Mouse (Mus musculus): ENCODE measurements around the gene Fstl4.

Gene Fstl4

DNA sequence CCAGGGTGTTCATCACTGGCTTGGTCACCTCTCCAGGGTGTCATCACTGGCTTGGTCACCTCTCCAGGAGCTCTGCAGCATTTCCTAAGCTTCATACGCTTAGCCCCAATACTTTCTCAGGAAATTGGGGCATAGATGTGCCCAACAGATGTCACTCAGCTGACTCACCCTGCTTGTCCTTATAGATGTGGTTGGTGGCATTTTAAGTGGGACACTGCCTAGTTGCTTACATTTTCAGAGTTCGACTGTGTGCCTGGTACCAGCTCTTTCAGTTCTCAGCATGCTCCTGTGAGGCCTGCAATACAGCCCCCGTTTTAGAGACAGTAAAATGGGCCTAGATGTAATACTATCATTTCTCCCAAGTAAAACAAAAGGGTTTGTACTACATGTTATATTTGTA is 8.6 kb downstream of the Fstl4 start:
- no peak for DNase-seq (ENCODE audit: extremely low spot score)

- no peak for DNase-seq (ENCODE audit: extremely low spot score)
Observed at GRCm38 (mm10) chr11:52775291-52775690, 10.9 kb downstream of the Fstl4 start.

GRCm38 (mm10) chr11:52782426-52782825 is 18.0 kb downstream of the Fstl4 start:
- DNase-seq (ENCODE audit: extremely low spot score): no peak

- DNase-seq (ENCODE audit: extremely low spot score): no peak
Observed at GRCm38 (mm10) chr11:52794331-52794730, 29.9 kb downstream of the Fstl4 start.

DNA sequence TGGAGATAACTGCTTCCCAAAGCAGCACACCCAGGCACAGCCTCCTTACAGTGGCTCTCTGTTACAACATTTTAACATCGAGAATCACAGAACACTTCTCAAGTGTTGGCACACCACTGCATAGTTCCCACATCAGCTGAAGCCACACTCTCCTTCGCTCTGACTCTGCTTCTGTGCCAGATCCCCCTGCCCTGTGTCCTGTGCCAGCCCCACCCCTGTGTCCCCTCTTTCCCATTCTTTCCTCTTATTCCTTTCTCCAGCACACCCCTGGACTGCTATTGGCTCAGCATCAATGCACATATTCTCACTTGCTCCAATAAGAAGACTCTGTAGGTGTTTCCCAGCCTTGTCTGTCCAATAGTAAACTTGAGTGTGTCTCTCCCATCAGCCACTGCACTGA is 45.1 kb downstream of the Fstl4 start:
- no peak for DNase-seq (ENCODE audit: extremely low spot score)

DNA sequence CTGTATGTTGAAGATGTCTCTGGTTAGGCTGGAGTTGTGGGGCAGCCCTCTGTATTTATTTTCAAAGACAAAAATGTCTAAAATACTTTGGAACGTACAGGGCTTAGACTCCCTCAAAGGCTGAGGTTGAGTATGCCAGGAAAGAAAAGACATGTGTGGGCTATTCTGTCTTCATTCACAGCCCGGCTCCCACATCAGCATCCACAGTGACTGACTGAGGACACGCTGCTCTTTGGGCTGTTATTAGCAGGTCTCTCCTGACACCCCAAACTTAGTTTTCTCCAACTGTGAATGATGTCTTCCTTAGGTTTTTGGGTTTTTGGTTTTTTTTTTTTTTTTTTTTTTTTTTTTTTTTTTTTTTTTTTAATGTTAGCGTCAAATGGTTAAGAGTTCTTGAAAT is 51.6 kb downstream of the Fstl4 start:
- no peak for DNase-seq (ENCODE audit: extremely low spot score)

- DNase-seq (ENCODE audit: extremely low spot score): peak; percentile 5
Observed at GRCm38 (mm10) chr11:52820336-52820905, 56.0 kb downstream of the Fstl4 start.

GRCm38 (mm10) chr11:52826591-52826990 is 62.2 kb downstream of the Fstl4 start:
- DNase-seq (ENCODE audit: extremely low spot score): no peak

DNA sequence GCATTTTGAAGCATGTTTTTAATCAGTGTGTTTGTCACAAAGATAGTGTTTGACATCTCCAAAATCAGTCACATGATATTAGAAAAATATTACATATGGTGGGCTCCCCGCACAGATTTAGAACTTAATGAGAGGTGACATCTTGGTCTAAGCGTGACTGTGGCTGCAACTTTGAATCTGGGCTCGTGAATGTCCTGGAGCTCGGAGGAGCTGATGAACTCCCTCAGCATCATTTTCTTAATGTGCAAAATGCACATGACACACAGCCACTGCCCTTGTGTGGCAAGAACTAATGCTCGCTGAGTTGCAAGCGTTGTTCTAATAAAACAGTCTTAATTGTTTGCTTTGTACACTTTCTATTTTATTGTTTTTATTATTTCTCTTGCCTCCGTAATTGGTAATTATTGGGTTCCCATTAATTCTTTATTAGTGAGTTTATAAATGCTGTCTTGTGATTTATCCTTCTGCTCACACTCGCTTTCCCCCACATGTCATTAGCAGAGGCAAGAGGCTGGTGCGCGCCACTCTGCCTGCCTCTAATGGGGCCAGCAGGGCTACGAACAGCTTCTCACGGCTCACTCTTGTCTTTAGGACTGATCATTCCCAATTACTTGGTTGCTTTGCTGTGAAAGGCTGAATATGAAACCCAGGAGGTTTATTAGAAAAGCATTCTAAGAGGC is 67.3 kb downstream of the Fstl4 start:
- no peak for DNase-seq (ENCODE audit: extremely low spot score)

GRCm38 (mm10) chr11:52832311-52832675 is 67.9 kb downstream of the Fstl4 start:
- DNase-seq (ENCODE audit: extremely low spot score): no peak

GRCm38 (mm10) chr11:52848691-52849090 is 84.3 kb downstream of the Fstl4 start:
- no peak for DNase-seq (ENCODE audit: extremely low spot score)

GRCm38 (mm10) chr11:52850071-52850470 is 85.6 kb downstream of the Fstl4 start:
- DNase-seq (ENCODE audit: extremely low spot score): no peak

- DNase-seq (ENCODE audit: extremely low spot score): no peak
Observed at GRCm38 (mm10) chr11:52872846-52873512, 108.5 kb downstream of the Fstl4 start.

DNA sequence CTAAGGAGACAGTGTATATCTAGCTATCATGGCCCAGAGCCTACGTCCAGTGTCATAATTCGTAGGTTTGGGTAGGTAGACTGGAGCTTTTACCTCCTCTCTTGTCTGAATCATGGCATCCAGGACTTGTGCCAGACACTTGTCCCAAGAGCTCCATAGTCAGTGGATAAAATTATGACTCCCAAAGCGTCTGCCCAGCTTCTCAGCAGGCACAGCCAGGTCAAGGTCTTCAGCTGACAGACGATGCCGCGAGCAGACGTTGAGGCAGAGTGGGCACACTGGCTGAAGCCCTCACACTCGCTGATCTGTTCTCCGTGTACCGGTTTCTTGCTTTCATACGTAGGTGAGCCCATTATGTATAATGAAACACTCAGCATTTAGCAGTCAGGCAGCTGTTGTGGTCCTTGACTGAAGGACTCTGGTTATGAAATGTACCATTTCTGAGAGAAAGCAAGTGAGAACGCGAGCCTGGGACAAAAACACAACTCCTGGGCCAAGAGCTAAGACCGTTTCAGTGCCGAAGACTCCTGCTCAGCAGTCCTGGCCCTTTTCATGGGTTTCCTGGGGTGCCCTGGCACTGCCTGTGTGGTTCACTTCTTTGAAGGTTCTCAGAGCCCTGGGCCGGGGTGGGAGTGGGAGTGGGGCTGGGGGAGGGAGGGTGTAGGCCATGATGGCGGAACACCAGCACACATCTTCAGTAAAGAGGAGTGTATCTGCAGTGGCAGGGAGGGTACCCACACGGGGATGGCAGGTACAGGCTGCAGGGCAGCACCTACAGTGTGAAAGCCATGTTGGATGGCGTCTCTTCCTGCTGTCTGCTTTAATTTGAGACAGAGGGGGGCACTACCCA is 111.7 kb downstream of the Fstl4 start:
- DNase-seq (ENCODE audit: extremely low spot score): no peak

DNA sequence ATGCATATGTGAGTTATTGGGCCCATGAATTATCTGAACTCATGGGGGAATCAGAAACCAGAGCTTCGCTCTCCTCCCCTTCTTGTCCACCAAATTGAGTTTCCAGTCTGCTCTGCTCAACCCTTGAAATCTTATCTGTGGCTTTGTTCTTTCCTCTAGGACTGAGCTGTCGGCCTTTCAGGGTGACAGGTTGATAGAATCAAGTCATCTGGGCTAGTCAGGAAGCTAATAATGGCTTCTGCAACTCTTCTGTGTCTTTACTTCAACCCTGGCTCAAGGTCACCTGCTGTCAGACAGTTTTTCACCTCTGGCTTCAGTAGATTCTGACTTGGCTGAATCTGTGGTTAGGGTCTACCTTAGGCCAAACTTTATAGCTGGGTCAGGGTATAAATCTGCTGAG is 113.2 kb downstream of the Fstl4 start:
- DNase-seq (ENCODE audit: extremely low spot score): no peak

DNA sequence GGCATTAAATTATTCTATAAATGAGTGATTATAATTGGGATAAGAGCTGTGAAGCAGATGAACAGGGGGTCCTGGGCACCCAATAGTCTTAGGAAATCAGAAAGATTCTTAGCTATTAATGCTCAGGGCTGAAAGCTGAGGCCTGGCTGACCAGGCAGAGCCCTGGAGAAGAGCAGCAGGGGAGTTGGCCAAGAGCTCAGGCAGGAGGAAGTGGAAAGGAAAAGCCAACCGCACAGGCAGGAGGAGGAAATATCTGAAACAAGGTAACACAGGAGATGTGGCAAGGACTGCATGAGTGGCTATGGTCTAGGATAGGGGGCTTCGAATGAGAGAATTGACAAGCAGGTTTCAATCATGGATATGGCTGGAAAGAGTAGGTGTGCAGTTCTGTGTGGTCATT is 115.5 kb downstream of the Fstl4 start:
- DNase-seq (ENCODE audit: extremely low spot score): no peak

- DNase-seq (ENCODE audit: extremely low spot score): peak; percentile 3
Observed at GRCm38 (mm10) chr11:52886559-52887303, 122.3 kb downstream of the Fstl4 start.

- DNase-seq (ENCODE audit: extremely low spot score): peak; percentile 10
Observed at GRCm38 (mm10) chr11:52888150-52888549, 123.7 kb downstream of the Fstl4 start.

- DNase-seq (ENCODE audit: extremely low spot score): no peak
Observed at GRCm38 (mm10) chr11:52889527-52889926, 125.1 kb downstream of the Fstl4 start.

GRCm38 (mm10) chr11:52890156-52890555 is 125.7 kb downstream of the Fstl4 start:
- DNase-seq (ENCODE audit: extremely low spot score): no peak

DNA sequence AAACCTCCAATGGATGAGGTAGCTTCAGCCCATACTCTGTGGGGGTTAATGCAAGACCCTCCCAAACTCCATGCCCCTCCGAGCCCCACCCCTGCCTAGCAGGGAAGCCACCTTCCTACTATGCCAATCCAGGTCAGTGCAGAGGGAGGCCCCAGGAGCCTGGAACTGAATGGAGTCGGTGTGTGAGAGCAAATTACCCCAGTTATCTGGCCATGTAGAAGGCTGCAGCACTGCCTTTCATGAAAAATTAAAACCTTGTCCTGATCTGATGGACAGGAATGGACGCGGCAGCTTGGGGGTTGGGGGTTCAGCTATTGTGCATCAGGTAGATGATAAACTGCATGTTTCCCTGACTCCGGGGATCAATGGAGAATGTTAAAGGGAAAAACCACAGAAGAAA is 139.7 kb downstream of the Fstl4 start:
- no peak for DNase-seq (ENCODE audit: extremely low spot score)

- DNase-seq (ENCODE audit: extremely low spot score): no peak
Observed at GRCm38 (mm10) chr11:52910788-52911187, 146.4 kb downstream of the Fstl4 start.

All from embryo, embryonic 9.5 days (tissue).